9 mouse cellular contexts compared by ENCODE assay signal in the genomic region with DNA sequence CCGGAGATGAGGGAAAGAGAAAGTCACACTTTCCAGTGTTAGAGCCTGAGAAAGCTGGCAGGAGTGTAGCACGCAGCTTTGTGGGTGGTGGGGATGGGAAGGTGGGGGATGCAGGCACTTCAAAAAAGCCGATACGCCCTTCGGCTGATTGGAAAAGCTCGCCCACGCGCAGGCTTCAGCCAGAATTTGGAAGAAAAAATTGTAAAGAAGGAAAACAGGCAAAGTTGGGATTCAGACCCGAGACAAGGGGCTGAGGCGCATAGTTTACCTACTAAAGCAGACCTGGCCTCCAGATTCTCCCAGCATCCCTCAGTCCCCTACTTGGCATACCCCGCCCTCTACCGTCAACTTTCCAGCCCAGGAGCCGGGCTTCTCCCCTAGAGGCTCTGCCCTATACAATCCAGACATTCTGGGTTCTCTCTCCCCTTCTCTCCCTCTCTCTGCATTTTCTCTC. TPM values are rescaled to one million over a fixed set of nuclear protein-coding genes. Genes with fewer than 3 reads are reported as not detected.
A peak's percentile ranks its signal among the peaks of the same experiment; 100 is the strongest.
DNase-seq lines count a peak whose midpoint lies in the region; ATAC-seq lines count a peak whose summit lies in the region.
"Had no signal": no experiment of that assay in that cellular context is flagged by ENCODE, and none has a peak within 500 bp of the region (broad histone marks: within the 10 kb centered on the region; RNA-seq: fewer than 3 reads in every experiment).

No protein-coding gene starts in this region.

- no peaks in the 10 kb centered on the region for H3K36me3 ChIP-seq in heart, embryonic 15.5 days
- H3K36me3 ChIP-seq in embryonic facial prominence, embryonic 13.5 days, result no peaks in the 10 kb centered on the region
- H3K36me3 ChIP-seq in intestine, embryonic 15.5 days, result no peaks in the 10 kb centered on the region
- no peaks in the 10 kb centered on the region for H3K36me3 ChIP-seq in lung, embryonic 15.5 days

- peaks cover 4% of the 10 kb centered on the region for H3K4me1 ChIP-seq in heart, embryonic 15.5 days (replicated peaks)
- H3K4me1 ChIP-seq in embryonic facial prominence, embryonic 13.5 days, result peaks cover 7% of the 10 kb centered on the region; the same call in 1 of the 2 replicates
- no peaks in the 10 kb centered on the region for H3K4me1 ChIP-seq in intestine, embryonic 15.5 days (replicated peaks)
- H3K4me1 ChIP-seq in lung, embryonic 15.5 days, result no peaks in the 10 kb centered on the region; the same call in 1 of the 2 replicates

- peak overlapping the region; percentile 61 for H3K4me2 ChIP-seq in heart, embryonic 15.5 days
- H3K4me2 ChIP-seq in embryonic facial prominence, embryonic 13.5 days, result peak overlapping the region; percentile 63
- H3K4me2 ChIP-seq in intestine, embryonic 15.5 days (replicated peaks), result peak overlapping the region; percentile 48
- H3K4me2 ChIP-seq in lung, embryonic 15.5 days, result peak overlapping the region; percentile 54

- no peak for DNase-seq in heart, postnatal 25 days (ENCODE audit: low spot score)
- peak; percentile 62 for DNase-seq in right cerebral cortex, postnatal 25 days

- no peak; the same call in 1 of the 2 replicates for ATAC-seq in heart, embryonic 15.5 days (replicated peaks; ENCODE audit: insufficient number of reproducible peaks, insufficient read depth, low FRiP score, low read depth)
- ATAC-seq in embryonic facial prominence, embryonic 13.5 days (ENCODE audit: insufficient number of reproducible peaks, insufficient read depth, low FRiP score, low TSS enrichment, low read depth), result peak; percentile 52; the same call in 1 of the 2 replicates
- no peak for ATAC-seq in intestine, embryonic 15.5 days
- peak; percentile 69; the same call in 1 of the 2 replicates for ATAC-seq in lung, embryonic 15.5 days (ENCODE audit: borderline replicate concordance, extremely low read depth, low FRiP score, low TSS enrichment)
- no peak for ATAC-seq in inflammation-experienced regulatory T-cells, adult 6 months
- no peak for ATAC-seq in CD4-positive, CD25-positive, alpha-beta regulatory T cell, adult 4 months

- 3% methylated on average over 13 of the region's 13 CpGs for WGBS in heart, embryonic 15.5 days
- WGBS in embryonic facial prominence, embryonic 13.5 days, result 4% methylated on average over 13 of the region's 13 CpGs
- 20% methylated on average over 13 of the region's 13 CpGs for WGBS in intestine, embryonic 15.5 days
- 4% methylated on average over 13 of the region's 13 CpGs for WGBS in lung, embryonic 15.5 days

- H3K27me3 ChIP-seq in heart, embryonic 15.5 days, result no peaks in the 10 kb centered on the region; the same call in 1 of the 2 replicates
- H3K27me3 ChIP-seq in embryonic facial prominence, embryonic 13.5 days, result no peaks in the 10 kb centered on the region
- peaks cover 5% of the 10 kb centered on the region for H3K27me3 ChIP-seq in intestine, embryonic 15.5 days (replicated peaks)
- H3K27me3 ChIP-seq in lung, embryonic 15.5 days, result peaks cover 3% of the 10 kb centered on the region; the same call in 1 of the 2 replicates

- intact Hi-C loops in heart, postnatal 25 days (cut with DNase I), result no loop called here

- 0 out of 2 replicates have a peak, but pooled peaks cover 5% of the 10 kb centered on the region for H3K9me3 ChIP-seq in heart, embryonic 15.5 days (replicated peaks)
- peaks cover 9% of the 10 kb centered on the region for H3K9me3 ChIP-seq in embryonic facial prominence, embryonic 13.5 days
- H3K9me3 ChIP-seq in intestine, embryonic 15.5 days, result peaks cover 3% of the 10 kb centered on the region; the same call in 1 of the 2 replicates
- 0 out of 2 replicates have a peak, but pooled peaks cover 3% of the 10 kb centered on the region for H3K9me3 ChIP-seq in lung, embryonic 15.5 days

- no peak overlapping the region for H3K27ac ChIP-seq in heart, embryonic 15.5 days
- H3K27ac ChIP-seq in embryonic facial prominence, embryonic 13.5 days, result peak overlapping the region; percentile 63
- no peak overlapping the region for H3K27ac ChIP-seq in intestine, embryonic 15.5 days
- no peak overlapping the region for H3K27ac ChIP-seq in lung, embryonic 15.5 days

- H3K4me3 ChIP-seq in heart, embryonic 15.5 days, result peak overlapping the region; percentile 40
- peak overlapping the region; percentile 38 for H3K4me3 ChIP-seq in embryonic facial prominence, embryonic 13.5 days
- H3K4me3 ChIP-seq in intestine, embryonic 15.5 days (replicated peaks), result peak overlapping the region; percentile 11; the same call in 1 of the 2 replicates
- H3K4me3 ChIP-seq in lung, embryonic 15.5 days, result peak overlapping the region; percentile 18

- H3K9ac ChIP-seq in heart, embryonic 15.5 days, result peak overlapping the region; percentile 47; the same call in 1 of the 2 replicates
- H3K9ac ChIP-seq in embryonic facial prominence, embryonic 13.5 days, result peak overlapping the region; percentile 67
- no peak overlapping the region; the same call in 1 of the 2 replicates for H3K9ac ChIP-seq in intestine, embryonic 15.5 days
- peak overlapping the region; percentile 21; the same call in 1 of the 2 replicates for H3K9ac ChIP-seq in lung, embryonic 15.5 days

RNA-seq across cellular contexts. Expression of gene Tescl, which starts 8.0 kb away (rescaled TPM):
- 0.28 TPM in 1 of 2 replicates, not detected in the other for polyA plus RNA-seq in heart, embryonic 15.5 days (2015; fragmentation: Nextera tagmentation; extraction: Ambion mirVana)
- not detected for total RNA-seq in heart, postnatal 25 days (2021)
- polyA plus RNA-seq in embryonic facial prominence, embryonic 13.5 days (2015; fragmentation: Nextera tagmentation; extraction: Ambion mirVana), result 0.25 TPM in 1 of 2 replicates, not detected in the other
- polyA plus RNA-seq in intestine, embryonic 15.5 days (2015; fragmentation: Nextera tagmentation; extraction: Ambion mirVana), result 0.18 and 0.27 TPM in 2 replicates
- not detected in 2 replicates for polyA plus RNA-seq in lung, embryonic 15.5 days (2015; fragmentation: Nextera tagmentation; extraction: Ambion mirVana)
- polyA plus RNA-seq in inflammation-experienced regulatory T-cells, adult 6 months (2017; shearing (Covaris generic)), result not detected
- not detected for polyA plus RNA-seq in CD4-positive, CD25-positive, alpha-beta regulatory T cell, adult 4 months (2017; shearing (Covaris generic))
- total RNA-seq: hematopoietic stem cell, adult 5-6 weeks had no signal

RNA-seq across cellular contexts. Expression of gene Zfp94, which starts 9.2 kb away (rescaled TPM):
- 4.3 and 5.5 TPM in 2 replicates for polyA plus RNA-seq in heart, embryonic 15.5 days (2015; fragmentation: Nextera tagmentation; extraction: Ambion mirVana)
- 1 to 10 TPM; 1.8 to 2.5 TPM for total RNA-seq in heart, postnatal 25 days (2021)
- 14.3 and 18.8 TPM in 2 replicates for polyA plus RNA-seq in embryonic facial prominence, embryonic 13.5 days (2015; fragmentation: Nextera tagmentation; extraction: Ambion mirVana)
- 6.0 and 7.5 TPM in 2 replicates for polyA plus RNA-seq in intestine, embryonic 15.5 days (2015; fragmentation: Nextera tagmentation; extraction: Ambion mirVana)
- 10.3 and 10.4 TPM in 2 replicates for polyA plus RNA-seq in lung, embryonic 15.5 days (2015; fragmentation: Nextera tagmentation; extraction: Ambion mirVana)
- polyA plus RNA-seq in inflammation-experienced regulatory T-cells, adult 6 months (2017; shearing (Covaris generic)), result 10 to 100 TPM in 2 of 3 experiments, 1 to 10 TPM in 1; 6.6 to 13.0 (median 12.6) TPM
- polyA plus RNA-seq in CD4-positive, CD25-positive, alpha-beta regulatory T cell, adult 4 months (2017; shearing (Covaris generic)), result 10 to 100 TPM; 10.6 to 13.8 TPM

RNA-seq across cellular contexts. Expression of gene Lypd5, which starts 23.3 kb away (rescaled TPM):
- 0.09 TPM in 1 of 2 replicates, not detected in the other for polyA plus RNA-seq in heart, embryonic 15.5 days (2015; fragmentation: Nextera tagmentation; extraction: Ambion mirVana)
- total RNA-seq in heart, postnatal 25 days (2021), result not detected
- polyA plus RNA-seq in embryonic facial prominence, embryonic 13.5 days (2015; fragmentation: Nextera tagmentation; extraction: Ambion mirVana), result 0.45 and 0.91 TPM in 2 replicates
- polyA plus RNA-seq in intestine, embryonic 15.5 days (2015; fragmentation: Nextera tagmentation; extraction: Ambion mirVana), result not detected in 2 replicates
- not detected in 2 replicates for polyA plus RNA-seq in lung, embryonic 15.5 days (2015; fragmentation: Nextera tagmentation; extraction: Ambion mirVana)
- not detected for polyA plus RNA-seq in inflammation-experienced regulatory T-cells, adult 6 months (2017; shearing (Covaris generic))
- polyA plus RNA-seq in CD4-positive, CD25-positive, alpha-beta regulatory T cell, adult 4 months (2017; shearing (Covaris generic)), result under 1 TPM in 1 of 2 experiments, not detected in 1; 0.19 TPM
- total RNA-seq: hematopoietic stem cell, adult 5-6 weeks had no signal

RNA-seq across cellular contexts. Expression of gene Zfp61, which starts 24.7 kb away (rescaled TPM):
- 14.3 and 19.4 TPM in 2 replicates for polyA plus RNA-seq in heart, embryonic 15.5 days (2015; fragmentation: Nextera tagmentation; extraction: Ambion mirVana)
- 1 to 10 TPM; 3.1 to 4.5 TPM for total RNA-seq in heart, postnatal 25 days (2021)
- 53.8 and 58.5 TPM in 2 replicates for polyA plus RNA-seq in embryonic facial prominence, embryonic 13.5 days (2015; fragmentation: Nextera tagmentation; extraction: Ambion mirVana)
- 23.6 and 24.6 TPM in 2 replicates for polyA plus RNA-seq in intestine, embryonic 15.5 days (2015; fragmentation: Nextera tagmentation; extraction: Ambion mirVana)
- polyA plus RNA-seq in lung, embryonic 15.5 days (2015; fragmentation: Nextera tagmentation; extraction: Ambion mirVana), result 36.2 and 37.9 TPM in 2 replicates
- polyA plus RNA-seq in inflammation-experienced regulatory T-cells, adult 6 months (2017; shearing (Covaris generic)), result 10 to 100 TPM; 10.4 to 20.6 (median 19.0) TPM
- 10 to 100 TPM; 19.4 to 27.8 TPM for polyA plus RNA-seq in CD4-positive, CD25-positive, alpha-beta regulatory T cell, adult 4 months (2017; shearing (Covaris generic))

RNA-seq across cellular contexts. Expression of gene Kcnn4, which starts 44.4 kb away (rescaled TPM):
- 1.7 and 8.5 TPM in 2 replicates for polyA plus RNA-seq in heart, embryonic 15.5 days (2015; fragmentation: Nextera tagmentation; extraction: Ambion mirVana)
- under 1 TPM; 0.70 to 0.81 TPM for total RNA-seq in heart, postnatal 25 days (2021)
- 1.9 and 2.1 TPM in 2 replicates for polyA plus RNA-seq in embryonic facial prominence, embryonic 13.5 days (2015; fragmentation: Nextera tagmentation; extraction: Ambion mirVana)
- polyA plus RNA-seq in intestine, embryonic 15.5 days (2015; fragmentation: Nextera tagmentation; extraction: Ambion mirVana), result 2.7 and 3.4 TPM in 2 replicates
- 3.5 and 4.7 TPM in 2 replicates for polyA plus RNA-seq in lung, embryonic 15.5 days (2015; fragmentation: Nextera tagmentation; extraction: Ambion mirVana)
- 100 to 1,000 TPM in 2 of 3 experiments, 10 to 100 TPM in 1; 79.1 to 131 (median 126) TPM for polyA plus RNA-seq in inflammation-experienced regulatory T-cells, adult 6 months (2017; shearing (Covaris generic))
- 100 to 1,000 TPM; 130 to 152 TPM for polyA plus RNA-seq in CD4-positive, CD25-positive, alpha-beta regulatory T cell, adult 4 months (2017; shearing (Covaris generic))

Comparison
In these comparisons a context has a peak if more than half of its experiments do, and no peak if none do; other contexts are left out.
1. ATAC-seq: peak in embryonic facial prominence, embryonic 13.5 days (single experiment) and lung, embryonic 15.5 days (single experiment); none in heart, embryonic 15.5 days (single experiment), intestine, embryonic 15.5 days (single experiment), inflammation-experienced regulatory T-cells, adult 6 months (single experiment) and CD4-positive, CD25-positive, alpha-beta regulatory T cell, adult 4 months (single experiment).
2. Peak in every context shown above with its lines, with median percentiles within 50 percentile points of each other: H3K4me2 ChIP-seq and H3K4me3 ChIP-seq.